Mouse (Mus musculus): Measurements from ENCODE around the gene Myo1e.

Myo1e gene

GRCm38 (mm10) chr9:70207151-70207831 lies at the start of gene Myo1e:
Gene Myo1e (plus strand): TSS chr9:70207350.
- in situ Hi-C loops (cut with MboI, MseI), result no loop called here

DNA sequence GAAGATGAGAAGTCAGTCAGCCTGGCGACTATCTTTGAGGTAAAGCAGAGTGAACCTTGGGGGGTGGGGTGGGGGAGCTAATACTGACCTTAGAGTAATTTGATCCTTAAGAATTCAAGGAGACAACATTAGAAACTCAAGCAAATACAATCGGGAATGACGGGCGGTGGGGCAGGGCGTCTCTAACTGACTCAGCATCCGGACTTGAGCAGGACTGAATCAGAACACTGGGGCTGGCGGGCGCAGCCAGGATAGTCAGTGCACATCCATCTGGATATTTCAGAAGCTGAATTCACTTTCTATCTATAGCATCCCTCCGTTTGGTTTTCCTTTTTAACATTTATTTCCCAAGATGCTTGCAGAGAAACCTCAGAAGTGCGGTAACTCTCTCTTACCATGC lies 47.1 kb upstream of the Myo1e start:
- in situ Hi-C loops (cut with MboI, MseI), result no loop called here

- in situ Hi-C loops (cut with MboI, MseI), result no loop called here
Measured at GRCm38 (mm10) chr9:70168973-70169372, 38.2 kb upstream of the Myo1e start.

GRCm38 (mm10) chr9:70174291-70174848 lies 32.8 kb upstream of the Myo1e start:
- in situ Hi-C loops (cut with MboI, MseI), result no loop called here

DNA sequence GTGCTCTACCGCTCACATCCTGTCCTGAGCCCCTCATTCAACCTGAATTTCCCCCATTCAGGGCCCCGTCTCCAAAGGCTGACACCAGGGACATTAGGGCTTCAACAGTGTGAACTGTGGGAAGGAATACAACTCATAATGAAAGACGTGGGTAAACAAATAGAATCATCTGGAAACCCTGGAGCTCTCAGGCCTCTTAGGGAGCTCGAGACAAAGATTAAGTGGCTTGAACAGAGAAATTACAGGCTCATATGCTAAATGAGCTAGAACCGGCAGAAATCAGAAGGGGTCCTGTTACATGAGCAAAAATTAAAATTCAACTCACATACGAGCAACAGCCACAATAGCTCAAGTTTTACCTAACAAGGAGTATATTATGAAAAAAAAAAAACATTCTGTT lies 32.3 kb upstream of the Myo1e start:
- in situ Hi-C loops (cut with MboI, MseI), result no loop called here

DNA sequence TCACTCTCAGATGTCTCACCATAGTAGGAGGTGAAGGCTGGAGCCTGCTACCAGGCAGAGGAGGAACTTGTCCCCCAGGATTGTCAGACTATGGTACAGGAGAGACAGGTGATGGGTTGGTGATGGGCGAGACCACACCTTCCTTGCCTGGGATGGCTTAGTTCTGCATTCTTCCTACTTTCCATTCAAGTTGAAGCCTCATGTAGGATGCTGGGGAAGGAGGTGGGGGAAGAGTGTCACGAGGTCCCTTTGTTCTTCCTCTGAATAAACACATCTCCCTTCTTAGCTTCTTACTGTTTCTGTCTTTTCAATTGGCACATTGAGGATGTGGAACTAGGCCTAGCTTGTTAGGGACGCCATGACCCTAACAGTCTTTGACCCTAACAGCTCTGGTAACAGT lies 30.9 kb upstream of the Myo1e start:
- in situ Hi-C loops (cut with MboI, MseI), result no loop called here

- in situ Hi-C loops (cut with MboI, MseI), result no loop called here
Measured at GRCm38 (mm10) chr9:70181719-70182118, 25.4 kb upstream of the Myo1e start.

DNA sequence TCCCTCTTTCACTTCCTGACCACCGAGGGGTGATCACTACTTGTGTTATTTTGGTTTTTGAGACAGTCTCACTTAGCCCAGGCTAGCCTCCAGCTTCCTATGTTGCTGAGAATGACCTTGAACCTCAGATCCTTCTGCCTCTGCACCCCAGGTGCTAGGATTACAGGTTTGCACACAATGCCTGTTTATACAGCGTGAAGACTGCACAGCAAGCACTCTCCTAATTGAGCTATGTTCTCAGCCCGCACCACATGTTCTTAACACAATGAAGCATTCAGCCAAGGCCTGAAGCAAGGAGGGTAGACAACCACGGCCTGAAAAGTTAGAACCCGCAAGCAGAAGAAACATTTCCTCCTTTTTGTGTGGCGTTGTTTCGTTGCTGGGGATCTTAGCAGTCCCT lies 24.5 kb upstream of the Myo1e start:
- in situ Hi-C loops (cut with MboI, MseI), result no loop called here

GRCm38 (mm10) chr9:70192336-70192735 lies 14.8 kb upstream of the Myo1e start:
- in situ Hi-C loops (cut with MboI, MseI), result no loop called here

GRCm38 (mm10) chr9:70194622-70195021 lies 12.5 kb upstream of the Myo1e start:
- in situ Hi-C loops (cut with MboI, MseI), result no loop called here

- in situ Hi-C loops (cut with MboI, MseI), result no loop called here
Measured at GRCm38 (mm10) chr9:70196956-70197659, 10.0 kb upstream of the Myo1e start.

DNA sequence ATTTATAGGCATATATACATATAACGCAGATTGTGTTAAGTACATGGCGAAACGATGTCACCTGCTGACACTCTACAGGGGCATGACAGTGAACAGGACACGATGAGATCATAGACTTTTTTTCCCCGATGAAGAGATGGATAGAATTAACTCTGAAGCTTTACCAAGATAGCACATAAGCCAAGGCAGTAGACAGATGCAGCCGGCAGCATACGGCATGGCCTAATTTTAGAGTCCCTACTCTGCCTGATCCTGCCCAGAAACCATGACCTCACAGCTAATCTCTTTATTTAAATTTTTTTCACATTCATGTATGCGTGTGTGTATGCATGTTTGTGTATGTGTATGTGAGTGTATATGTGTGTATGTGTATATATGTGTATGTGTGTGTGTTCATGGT lies 9.2 kb upstream of the Myo1e start:
- in situ Hi-C loops (cut with MboI, MseI), result no loop called here

DNA sequence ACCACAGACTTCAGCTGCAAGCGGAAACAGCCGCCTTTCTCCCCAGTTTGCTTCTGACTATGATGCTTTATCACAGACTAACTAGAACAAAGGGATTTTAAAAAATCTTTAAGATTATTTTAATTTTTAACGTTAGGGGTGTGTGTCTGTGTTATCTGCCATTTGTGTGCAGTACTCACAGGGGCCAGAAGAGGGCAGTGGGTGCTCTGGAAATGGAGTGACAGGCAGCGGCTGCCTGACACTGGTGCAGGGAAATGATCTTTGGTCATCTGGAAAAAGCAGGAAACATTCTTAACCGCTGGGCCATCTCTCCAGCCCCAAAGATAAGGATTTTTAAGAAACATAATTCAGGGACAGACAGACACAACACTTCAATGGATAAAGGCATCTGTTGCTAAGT lies 4.4 kb upstream of the Myo1e start:
- in situ Hi-C loops (cut with MboI, MseI), result loop anchor here in 1 of 2 experiments (5.0 kb wide), 1 partner anchor 115 kb away; no protein-coding TSS in a partner anchor

DNA sequence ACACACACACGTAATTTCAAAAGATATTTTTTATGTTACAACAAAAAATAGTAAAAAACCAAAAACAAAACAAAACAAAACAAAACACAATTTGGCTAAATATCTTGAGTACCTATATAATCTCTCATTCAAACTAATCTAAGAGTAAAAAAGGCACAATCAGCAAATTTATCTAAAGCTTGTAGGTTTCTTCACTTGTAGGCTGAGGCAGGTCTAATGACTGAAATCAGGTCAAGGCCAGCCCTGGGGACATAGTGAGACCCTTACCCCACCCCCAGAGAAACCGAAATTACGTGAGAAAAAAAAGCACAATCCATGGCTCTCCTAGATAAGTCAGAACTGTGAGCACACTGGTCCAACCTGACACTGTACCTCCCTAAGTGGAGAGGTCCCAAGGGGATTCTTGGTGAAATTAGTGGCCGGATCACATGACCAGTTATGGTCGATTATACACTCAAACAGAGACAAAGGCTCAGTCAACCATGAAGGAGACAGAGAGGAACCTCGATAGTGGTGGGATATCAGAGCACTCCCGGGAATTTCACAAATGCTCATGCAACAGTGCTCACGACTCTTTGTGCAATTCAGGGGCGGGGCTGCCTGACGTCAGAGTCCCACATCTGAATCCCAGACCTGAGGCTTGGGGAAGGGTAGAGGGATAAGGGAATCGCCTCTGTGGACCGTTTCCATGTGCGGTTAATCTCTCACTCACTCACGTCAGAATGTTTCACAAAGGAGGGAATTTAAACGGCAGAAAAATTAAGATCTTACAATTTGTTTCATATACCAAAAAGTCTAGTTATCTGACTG lies 3.7 kb upstream of the Myo1e start:
- in situ Hi-C loops (cut with MboI, MseI), result loop anchor here in 1 of 2 experiments (5.0 kb wide), 1 partner anchor 114 kb away; no protein-coding TSS in a partner anchor

- in situ Hi-C loops (cut with MboI, MseI), result no loop called here
Measured at GRCm38 (mm10) chr9:70207981-70208521, 901 bp downstream of the Myo1e start.

DNA sequence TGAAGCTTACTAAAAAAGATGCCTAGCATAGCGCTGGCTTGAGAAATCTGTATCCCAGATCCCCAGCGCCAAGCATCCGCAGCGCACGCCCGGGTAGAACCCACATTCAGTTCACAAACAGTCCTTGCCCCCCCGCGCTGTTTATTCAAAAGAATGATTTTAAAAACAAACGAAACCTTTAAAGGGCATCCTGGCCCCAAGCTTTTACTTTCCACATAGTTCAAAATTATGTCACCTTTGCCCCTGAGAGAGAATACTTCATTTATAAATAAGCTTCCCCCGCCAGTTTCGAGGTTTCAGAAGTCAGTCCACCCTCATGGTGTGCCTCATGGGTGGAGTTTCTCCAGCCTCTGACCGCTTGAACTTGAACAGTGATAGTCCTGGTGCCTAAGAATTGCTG lies 1.6 kb downstream of the Myo1e start:
- in situ Hi-C loops (cut with MboI, MseI), result no loop called here

- in situ Hi-C loops (cut with MboI, MseI), result no loop called here
Measured at GRCm38 (mm10) chr9:70209296-70210049, 2.3 kb downstream of the Myo1e start.

DNA sequence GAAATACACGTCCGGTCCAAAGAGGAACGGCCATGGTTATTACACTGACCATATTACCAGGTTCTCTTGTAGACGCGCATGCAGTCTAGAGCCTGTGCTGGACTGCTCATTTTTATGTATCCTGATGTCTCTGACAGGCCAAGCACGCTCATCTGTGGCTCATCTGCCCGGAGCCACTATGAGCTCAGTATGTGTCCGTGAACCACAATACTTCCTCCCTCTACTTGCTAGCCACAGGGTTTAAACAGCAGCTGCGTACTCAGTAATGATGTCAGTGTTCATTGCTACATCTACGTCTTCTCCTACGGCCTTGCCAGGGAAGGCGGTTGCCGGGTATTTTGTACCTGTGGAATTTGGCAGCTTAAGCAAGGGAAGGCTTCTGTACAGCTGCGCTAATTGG lies 4.5 kb downstream of the Myo1e start:
- in situ Hi-C loops (cut with MboI, MseI), result no loop called here

- in situ Hi-C loops (cut with MboI, MseI), result no loop called here
Measured at GRCm38 (mm10) chr9:70216517-70216916, 9.4 kb downstream of the Myo1e start.

GRCm38 (mm10) chr9:70219295-70219931 lies 12.3 kb downstream of the Myo1e start:
- in situ Hi-C loops (cut with MboI, MseI), result no loop called here
